Mouse (Mus musculus): Measurements from ENCODE around the gene Mapk7.

DNA sequence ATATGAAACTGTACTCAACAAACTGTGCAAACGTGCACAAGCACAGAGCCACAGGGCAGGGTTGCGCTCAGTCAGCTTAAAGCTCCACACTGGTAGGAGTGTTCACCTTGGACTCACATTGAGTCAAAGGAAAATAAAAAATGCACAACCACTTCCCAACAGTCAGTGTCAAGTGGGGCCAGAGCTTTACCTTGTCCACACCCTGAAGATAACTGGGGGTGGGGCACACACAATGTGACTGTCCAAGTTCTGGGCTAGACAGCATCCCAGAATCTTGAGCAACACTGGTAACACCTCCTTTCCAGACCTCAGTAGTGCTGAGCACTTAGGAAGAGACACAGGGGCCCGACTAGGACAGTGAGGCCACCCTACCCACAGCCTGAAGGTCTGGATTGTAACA, 24.7 kb upstream of the Mapk7 start:
- TF ChIP-seq CTCF (IDR thresholded peaks at IDR 0.05) (no peak), EP300 (IDR thresholded peaks at IDR 0.05) (no peak)
